Mouse (Mus musculus): Measurements from ENCODE around the gene Chmp5.

The Chmp5 gene

DNA sequence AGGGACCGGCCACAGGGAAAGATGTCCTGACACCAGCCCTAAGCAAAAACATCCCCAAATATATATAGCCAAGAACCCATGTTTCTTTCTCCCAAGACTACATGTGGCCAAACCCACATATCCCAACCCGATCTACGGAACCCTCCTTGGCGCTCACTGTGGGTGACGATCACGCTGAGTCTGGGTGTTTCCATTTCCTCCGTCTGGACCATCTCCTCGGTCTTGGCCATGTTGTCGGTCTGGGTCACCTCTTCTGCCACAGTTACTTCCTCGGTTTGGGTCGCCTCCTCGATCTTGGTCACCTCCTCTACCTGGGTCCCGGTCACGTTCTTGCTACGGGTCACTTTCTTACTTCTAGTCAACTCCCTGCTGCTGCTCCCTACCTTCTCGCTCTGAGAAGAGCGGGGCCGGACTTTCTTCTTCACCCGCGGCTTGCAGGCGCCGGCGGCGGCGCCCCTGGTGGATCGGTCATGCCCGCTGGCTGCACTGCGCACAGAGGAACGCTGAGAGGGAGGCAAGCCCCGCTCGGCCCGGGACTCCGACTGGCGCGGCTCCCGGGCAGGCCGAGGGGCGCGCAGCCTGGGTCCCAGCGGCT lies 545 bp upstream of the Chmp5 start:
- no peak for DNase-seq

DNA sequence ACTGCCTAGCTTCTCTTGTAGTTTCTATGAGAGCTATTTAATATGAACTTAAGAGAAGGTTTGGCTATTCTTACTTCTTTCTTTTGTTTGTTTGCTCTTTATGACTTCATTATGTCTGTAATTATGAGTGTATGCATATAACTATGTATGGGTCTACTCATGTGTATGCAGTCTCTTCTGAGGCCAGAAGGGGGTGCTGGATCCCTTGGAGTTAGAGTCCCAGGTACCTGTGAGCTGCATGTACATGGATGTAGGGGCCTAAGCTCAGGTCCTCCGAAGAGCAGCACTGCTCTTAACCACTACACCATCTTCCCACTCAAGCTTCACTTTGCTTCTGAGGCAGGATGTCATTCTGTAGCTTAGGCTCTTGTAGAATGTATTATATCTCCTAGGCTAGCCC lies 5.3 kb downstream of the Chmp5 start:
- DNase-seq = peak in 1 of 2 experiments; percentile 21

DNA sequence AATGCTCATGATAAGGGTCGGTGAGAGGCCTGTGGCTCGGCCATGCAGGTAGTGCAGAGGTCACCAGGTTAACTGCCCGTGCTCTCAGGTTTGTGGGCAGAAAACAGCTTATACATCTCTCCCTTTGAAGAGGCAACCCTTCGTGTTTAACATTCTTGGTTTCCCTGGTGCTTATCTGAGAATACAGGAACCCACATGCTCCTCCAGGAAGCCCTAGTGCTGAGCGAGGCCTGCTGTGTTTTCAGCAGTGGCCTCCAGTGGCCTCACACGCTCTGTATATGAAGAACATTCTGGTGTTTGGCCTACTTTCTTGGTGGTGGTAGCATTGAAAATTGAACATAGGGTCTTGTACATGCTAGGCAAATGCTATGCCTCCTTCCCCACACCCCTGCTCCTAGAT lies 7.7 kb downstream of the Chmp5 start:
- DNase-seq = no peak

DNA sequence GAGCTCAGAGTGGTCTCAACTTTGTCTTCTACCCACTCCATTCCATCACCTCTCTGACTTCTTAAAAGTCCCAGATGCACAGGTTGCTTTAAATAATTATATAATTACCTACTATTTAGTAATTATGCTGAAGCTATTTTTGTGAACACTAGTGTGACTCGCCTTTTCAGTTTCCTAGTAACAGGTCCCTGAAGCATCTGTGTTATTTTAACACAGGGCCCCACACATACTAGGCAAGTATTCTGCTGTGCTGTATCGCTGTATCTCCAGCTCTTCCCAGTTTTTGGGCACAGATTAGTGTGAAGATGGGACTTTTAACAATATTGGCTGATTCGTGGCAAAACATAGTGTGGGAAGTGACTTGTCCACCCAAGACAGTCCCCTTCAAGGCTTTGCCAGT lies 15.3 kb downstream of the Chmp5 start:
- no peak for DNase-seq

DNA sequence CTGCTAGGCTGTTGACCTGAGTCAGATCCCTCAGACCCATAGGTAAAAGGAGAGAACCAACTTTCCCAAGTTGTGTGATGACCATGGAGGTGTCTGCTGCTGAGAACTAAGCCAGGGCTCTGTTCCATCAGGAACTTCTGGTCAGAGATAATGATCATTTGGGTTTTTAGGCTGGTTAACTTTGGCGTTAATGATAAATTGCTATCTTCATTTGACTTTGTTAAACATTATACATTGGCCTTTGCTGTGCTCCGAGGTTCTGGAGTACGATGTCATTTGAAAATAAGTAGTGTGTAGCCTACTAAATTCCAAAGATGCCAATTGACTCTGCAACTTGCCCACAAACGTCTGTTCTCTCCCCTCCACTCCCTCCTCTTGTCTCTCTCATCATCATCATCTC lies 21.0 kb downstream of the Chmp5 start:
- DNase-seq = no peak

DNA sequence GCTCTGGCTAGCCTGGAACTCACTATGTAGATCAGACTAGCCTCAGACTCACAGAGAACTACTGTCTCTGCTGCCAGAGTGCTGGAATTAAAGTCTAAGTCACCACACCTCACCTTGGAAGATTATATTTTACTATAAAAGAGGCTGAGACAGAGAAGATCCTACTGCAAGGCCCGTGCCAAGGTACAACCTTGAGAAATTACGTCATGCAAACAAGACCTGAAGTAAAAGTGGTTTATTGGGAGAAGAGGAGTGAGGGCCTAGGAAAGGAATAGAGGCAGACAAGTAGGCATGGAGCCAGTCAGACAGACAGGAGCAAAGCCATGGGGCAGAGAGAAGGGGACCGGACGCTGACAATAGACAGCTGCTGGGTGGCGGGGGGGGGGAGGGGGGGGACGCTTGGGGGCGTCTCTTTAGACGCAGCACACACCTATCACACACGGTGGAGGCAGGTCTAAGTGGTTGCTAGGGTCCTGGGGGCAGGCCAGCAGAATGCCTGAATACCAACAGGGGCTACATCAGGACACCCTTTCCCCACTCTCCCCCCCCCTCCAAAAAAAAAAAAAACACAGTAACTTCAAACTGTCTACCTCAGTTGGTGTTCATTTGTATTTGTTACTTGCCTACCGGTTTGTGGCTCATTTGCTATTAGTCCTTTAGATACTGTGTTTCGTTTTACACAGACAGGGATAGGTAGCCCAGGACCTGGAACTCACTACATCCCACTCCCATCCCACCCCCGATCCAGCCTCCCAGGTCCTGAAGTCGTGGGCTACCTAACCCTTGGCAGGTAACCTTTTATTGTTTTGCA lies 21.8 kb downstream of the Chmp5 start:
- DNase-seq = peak; percentile 27 to 43

DNA sequence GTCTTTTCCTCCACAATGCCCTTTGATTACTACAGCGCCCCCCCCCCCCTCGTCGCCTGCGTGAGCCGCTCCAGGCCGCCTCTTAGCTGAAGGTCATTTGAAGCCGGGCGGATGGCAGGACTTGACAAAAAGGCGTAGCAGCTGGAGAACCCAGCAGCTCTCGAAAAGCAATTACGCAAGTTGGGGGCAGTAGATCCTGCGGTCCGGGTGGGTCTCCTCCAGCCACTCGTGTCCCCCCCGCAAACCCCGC lies 22.3 kb downstream of the Chmp5 start:
- no peak for DNase-seq

DNA sequence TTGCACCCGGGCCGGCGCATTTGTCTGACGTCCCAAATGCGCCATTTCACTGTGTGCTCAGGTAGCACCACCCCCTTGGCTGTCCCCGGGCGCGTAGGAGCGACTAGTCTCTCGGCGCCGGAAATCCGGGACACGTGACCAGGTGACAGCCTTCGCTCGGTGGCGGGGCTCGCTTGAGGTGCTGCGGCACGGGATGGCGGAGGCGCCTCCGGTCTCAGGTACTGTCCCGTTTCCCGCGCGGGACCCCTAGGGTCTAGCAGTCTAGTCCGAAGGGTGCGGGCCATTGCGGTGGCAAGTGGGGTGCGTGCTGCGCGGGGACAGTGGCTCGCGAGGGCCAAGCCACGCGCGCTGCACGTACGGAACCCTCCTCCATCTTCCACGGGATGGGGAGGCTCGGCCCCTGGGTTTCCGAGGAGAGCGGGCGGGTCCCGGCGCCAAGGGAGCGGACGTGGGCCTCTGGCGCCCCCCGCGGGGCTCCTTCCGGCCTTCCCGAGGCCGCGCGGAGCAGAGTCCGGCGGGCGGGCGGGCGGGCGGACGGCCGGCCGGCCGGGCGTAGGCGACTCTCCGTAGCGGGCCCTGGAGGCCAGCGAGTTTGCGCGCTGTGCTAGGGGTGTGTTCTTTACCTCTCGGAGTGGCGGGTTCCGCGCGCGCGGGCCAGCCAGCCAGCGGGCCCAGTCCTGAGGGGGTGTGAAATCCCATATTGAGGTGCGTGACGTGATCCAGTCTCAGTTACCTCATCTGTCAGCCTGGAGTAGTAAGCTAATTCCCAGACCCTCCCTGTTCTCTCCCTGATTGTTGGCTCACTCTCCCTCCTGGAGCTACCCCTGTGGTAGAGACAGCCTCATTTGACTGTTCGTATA lies 22.9 kb downstream of the Chmp5 start, which contains the start of gene Nfx1:
Nfx1 (plus strand) TSS at position 65 of the 860 bp plus-strand sequence.
- peak; percentile 95 to 96 for DNase-seq

DNA sequence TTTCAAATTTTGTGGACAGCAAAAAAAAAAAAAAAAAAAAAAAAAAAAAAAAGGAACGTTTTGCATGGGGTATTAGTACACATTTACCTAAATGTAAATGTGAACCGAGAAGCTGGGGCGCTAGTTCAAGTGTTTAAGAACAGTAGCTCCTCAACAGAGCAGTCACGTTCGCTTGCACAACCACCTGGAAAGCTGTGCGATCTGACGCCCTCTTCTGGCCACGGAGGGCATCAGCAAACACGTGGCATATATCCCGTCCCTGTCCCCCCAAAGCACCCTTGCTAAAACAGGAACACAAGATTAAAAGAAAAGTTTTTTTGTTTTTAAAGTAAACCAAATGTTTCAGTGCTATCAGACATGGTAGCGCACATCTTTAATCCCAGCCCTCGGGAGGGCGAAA lies 23.5 kb downstream of the Chmp5 start:
- DNase-seq = peak; percentile 40 to 71

DNA sequence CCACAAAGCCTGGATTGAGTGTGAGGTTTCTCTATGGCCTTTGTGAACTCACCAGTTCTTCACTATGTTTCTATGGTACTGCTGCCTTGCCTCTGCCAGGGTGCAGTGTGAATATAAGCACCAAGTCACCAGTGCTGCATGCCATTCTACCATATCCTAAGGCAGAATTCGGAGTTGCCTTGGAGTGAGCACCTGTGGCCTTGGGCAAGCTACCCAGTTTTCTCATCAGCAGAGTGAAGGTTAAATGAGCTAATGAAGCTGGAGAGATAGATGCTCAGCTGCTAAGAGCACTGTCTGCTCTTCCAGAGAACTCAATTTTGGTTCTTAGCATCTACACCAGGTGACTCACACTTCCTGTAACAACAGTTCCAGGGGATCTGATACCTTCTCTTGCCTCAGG lies 25.8 kb downstream of the Chmp5 start:
- no peak for DNase-seq

DNA sequence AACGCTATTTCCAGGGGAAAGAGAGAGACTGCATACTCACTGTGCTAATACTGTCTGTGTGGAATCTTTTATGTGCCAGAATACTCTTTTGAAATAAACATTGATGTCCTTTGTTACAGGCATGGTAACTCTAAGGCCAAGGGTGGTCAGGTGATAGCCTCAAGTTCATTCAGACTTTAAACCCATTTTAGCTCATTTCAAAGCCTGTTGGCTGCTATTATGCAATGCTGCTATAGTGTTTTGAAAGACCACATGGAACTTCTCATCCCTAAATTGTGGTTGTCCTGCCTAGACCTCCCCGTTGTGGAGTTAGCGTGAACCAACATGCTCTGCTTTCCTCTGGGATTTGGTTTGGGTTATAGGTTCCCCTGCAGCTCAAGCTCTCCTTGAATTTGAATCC lies 27.5 kb downstream of the Chmp5 start:
- DNase-seq = no peak

DNA sequence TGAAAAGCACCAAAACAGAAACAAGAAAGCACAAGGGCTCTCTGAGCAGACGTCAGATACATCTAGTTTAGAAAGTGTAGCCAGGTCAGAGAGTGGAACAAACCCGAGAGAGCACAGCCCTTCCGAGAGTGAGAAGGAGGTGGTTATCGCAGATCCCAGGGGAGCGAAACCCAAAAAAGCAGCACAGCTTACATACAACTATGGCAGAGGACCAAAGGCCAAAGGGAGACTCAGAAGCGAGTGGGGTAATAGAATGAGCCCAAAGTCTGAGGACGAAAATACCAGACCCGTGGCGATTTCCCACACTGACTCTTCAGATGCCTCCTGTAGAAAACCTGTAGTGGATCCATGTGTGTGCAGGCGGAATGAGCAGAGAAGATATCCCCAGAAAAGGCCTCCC lies 28.4 kb downstream of the Chmp5 start:
- DNase-seq = no peak

DNA sequence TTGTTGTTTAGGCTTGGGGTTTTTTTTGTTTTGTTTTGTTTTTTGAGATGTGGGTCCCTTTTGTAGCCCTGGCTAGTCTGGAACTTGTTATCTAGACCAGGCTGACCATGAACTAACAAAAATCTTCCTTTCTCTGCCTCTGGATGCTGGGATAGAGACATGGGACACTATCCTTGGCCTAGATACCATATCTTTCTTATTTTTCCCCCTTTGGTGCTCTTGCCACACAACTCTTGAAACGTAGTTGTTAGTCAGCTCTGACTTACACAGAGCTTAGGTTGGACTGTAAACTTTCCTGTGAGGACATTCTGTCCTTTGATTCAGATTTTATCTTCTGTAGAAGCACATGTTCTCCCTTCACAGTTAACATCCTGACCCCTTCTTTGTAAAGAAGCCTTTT lies 31.2 kb downstream of the Chmp5 start:
- no peak for DNase-seq

DNA sequence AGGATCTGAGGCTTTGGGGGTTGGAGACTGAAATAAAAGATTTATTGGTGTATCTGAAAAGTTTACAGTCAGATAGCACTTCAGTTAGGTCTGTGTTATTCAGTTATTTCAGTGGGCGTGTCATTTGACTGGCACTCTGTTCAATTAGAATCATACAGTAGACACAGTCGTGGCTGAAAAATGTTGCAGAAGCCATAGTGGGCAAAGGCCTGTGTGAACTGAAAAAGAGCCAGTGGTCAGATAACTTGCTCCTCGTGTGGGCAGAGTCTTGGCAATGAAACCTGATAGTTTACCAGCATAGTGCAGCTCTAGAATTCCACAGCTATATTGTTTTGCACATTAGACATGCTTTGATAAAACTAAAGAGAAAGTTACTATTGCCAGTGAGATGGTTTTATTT lies 34.3 kb downstream of the Chmp5 start:
- no peak for DNase-seq

DNA sequence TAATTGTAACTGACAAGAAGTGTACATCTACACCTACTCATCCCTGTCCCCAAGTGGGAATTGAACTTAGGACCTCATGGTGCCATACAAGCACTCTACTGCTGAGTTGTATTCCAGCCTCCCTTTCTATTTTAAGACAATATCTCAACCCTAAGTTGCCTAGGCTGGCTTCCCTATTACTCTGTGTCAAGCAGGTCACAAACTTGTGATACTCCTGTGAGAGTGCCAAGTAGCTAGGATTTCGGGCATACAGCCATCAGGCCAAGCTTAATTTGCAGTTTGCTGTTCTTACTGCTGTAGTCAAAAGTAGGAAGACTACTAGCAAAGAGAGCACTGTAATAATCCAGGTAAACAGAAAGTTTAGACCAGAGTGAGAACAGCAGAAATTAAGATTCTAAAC lies 35.5 kb downstream of the Chmp5 start:
- DNase-seq = no peak

DNA sequence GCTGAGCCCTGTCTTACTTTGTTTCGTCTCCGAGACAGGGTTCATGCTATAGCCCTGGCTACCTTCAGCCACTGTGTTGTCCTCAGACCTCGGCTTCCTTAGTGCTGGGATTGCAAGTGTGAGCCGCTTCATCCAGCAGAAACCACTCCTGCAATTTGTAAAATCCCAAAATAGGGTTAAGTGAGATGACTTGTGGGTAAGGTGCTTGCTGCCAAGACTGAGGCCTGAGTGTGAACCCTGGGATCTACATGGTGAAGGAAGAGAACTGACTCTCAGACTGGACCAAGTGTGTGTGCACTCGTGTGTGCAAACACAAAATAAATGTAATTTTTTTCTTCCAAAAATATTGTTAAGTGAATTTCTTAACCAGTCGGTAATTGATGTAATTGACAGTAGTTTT lies 41.4 kb downstream of the Chmp5 start:
- no peak for DNase-seq

DNA sequence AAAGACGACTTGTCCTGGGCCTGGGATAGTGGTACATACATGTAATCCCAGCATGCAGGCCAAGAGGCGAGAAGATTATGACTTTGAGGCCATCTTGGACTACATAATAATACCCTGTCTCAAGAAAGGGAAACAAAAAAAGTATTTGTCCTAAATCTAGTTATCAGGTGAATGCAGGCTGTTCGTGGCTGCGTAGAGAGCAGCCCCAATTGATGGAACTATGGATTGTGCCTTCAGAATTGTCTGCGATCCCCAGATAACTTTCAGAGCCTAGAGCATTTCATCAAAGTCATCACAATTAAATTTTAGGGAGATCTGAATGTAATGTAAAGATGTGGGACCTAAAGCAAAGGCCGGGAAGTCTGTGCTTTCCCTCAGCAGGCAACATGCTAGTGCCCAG lies 48.1 kb downstream of the Chmp5 start:
- DNase-seq = no peak

DNA sequence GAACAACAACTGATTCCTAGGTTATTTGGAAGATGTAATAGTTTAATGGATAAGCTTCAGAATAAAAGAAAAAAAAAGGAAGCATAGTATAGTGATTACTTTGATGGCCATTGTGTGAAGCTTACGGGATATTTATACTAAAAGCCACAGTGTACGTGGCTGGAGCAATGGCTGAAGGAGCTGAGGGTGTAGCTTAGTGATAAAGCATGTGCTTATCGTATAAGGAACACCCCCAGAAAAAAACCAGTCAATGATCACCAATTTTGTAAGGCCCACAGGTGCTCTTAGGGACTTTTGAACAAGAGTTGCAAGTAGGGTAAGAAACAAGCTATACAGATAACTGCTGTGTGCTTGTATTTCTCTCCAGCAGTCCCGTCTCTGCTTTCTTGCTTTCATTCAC lies 49.7 kb downstream of the Chmp5 start:
- no peak for DNase-seq

DNA sequence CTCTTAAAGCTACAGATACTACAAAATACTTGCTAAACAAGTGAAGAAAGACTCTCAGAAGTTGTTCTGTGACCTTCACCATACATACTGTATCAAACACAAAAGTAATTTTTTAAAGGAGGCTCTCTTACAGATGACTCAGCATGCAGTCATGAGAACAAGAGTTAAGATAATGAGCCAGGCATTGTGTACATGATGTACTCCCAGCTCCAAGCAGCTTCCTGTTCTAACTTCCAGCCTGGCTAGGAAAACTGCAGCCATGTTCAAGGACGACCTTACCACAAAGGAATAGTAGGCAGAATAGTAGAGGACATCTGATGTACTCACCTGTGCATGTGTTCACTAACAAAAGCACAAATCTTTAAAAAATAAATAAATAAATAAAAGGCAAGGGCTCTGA lies 52.1 kb downstream of the Chmp5 start:
- no peak for DNase-seq

DNA sequence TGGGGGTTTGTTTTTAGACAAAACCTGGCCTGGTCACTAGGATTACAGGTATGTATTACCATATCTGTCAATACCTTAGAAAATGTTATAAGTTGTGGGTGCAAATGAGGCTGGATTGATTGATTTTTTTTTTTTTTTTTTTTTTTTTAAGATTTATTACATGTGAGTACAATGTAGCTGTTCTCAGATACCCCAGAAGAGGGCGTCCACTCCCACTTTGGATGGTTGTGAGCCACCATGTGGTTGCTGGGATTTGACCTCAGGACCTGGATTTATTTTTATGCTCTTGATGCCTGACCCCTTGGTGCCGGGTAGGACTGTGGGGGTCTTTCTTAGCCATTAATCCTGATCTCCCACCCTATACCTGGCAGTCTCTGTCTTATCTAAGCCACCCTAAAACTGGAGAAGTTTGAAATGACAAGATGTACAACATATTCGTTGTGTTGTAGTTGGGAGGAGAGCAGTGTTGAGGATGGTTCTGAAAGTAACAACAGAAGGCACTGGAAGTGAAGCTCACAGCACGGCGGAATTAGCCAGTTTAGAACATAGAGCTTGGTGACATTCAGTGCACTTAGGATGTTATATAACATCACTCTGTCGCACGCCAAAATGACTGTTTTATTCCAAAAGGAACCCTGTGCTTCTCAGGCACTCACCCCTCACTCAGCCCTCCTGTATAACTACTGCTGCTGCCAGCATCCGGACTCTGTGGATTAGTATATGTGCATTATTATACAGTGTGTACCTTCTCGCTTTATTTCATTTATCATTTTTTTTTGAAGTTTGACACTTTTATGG lies 52.8 kb downstream of the Chmp5 start:
- DNase-seq = peak in 1 of 2 experiments; percentile 18

DNA sequence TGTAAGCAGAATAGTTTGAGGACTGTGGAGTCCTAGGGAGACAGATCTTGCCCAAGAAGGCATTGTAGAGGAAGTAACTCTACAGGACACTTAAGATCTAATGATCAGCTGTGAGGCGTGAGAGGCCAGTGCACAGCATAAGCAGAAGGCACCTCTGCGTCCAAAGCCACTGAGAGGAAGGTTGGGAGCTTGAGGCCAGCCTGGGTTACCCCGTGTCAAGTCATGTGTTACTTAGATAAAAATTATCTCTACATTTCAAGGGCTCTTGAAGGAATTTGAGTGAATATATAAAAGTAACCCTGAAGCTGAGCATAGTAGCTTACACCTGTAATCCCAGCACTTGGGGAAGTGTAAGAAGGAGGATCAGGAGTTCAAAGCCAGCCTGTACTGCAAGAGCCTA lies 65.1 kb downstream of the Chmp5 start:
- no peak for DNase-seq
